Mouse (Mus musculus): ENCODE measurements around the gene Gm9970. TPM values are rescaled to one million over a fixed set of nuclear protein-coding genes. Genes with fewer than 3 reads are reported as not detected.
A peak's percentile ranks its signal among the peaks of the same experiment; 100 is the strongest.
"Not testable (repeated sequence)": the region's sequence is repeated elsewhere in the genome, so short reads cannot be mapped to it uniquely, and the experiment has no call there.

Gm9970 gene
- polyA plus RNA-seq, 1 experiment from 2014 or later: 0.37 TPM

DNA sequence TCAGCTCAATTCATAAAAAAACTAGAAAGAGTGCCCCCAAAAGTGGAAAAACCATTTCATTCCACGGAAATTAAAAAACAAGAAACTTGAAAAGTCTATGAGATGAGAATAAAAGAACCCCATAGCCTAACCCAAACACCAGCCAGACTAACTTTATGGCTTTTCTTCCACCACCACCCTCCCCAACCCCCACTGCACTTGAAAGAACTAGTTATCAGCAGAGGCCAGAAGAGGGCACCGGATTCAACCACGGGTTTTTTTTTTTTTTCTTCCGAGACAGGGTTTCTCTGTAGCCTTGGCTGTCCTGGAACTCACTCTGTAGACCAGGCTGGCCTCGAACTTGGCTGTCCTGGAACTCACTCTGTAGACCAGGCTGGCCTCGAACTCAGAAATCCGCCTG lies 22.7 kb downstream of the Gm9970 start:
- WGBS: 48% methylated on average over 6 of the region's 7 CpGs
- H3K27ac ChIP-seq (ENCODE audit: low read depth): no peak overlapping the region
- ATAC-seq (ENCODE audit: insufficient read depth): no peak

DNA sequence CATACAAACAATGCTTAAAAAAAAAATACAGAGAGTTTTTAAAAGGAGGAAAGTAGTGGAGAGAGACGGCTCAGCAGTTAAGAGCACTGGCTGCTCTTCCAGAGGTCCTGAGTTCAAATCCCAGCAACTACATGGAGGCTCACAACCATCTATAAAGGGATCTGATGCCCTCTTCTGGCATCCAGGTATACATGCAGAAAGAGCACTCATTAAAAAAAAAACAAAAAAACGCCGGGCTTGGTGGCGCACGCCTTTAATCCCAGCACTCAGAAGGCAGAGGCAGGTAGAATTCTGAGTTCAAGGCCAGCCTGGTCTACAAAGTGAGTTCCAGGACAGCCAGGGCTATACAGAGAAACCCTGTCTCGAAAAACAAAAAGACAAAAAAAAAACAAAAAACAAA lies 24.5 kb downstream of the Gm9970 start:
- not testable (repeated sequence) for H3K27me3 ChIP-seq (ENCODE audit: insufficient read depth, low read length); H3K4me3 ChIP-seq (ENCODE audit: low read depth, low read length); DNase-seq; H3K27ac ChIP-seq (ENCODE audit: low read depth); H3K36me3 ChIP-seq (ENCODE audit: insufficient read depth); ATAC-seq (ENCODE audit: insufficient read depth); H3K4me2 ChIP-seq; H3K9me3 ChIP-seq (ENCODE audit: low read depth, low read length); H3K4me1 ChIP-seq (ENCODE audit: insufficient read depth); H3K9ac ChIP-seq
- 91% methylated on average over 6 of the region's 6 CpGs for WGBS

More for the DNA sequence above, 22.7 kb downstream of the Gm9970 start:
- Histone ChIP-seq H3K4me1 (ENCODE audit: insufficient read depth) (peaks cover 4% of the 10 kb centered on the region; the same call in 1 of the 2 replicates), H3K9ac (no peak overlapping the region), H3K36me3 (ENCODE audit: insufficient read depth) (no peaks in the 10 kb centered on the region), H3K27me3 (ENCODE audit: insufficient read depth, low read length) (no peaks in the 10 kb centered on the region), H3K4me2 (peak overlapping the region; percentile 64; the same call in 1 of the 2 replicates), H3K4me3 (ENCODE audit: low read depth, low read length) (no peak overlapping the region), H3K9me3 (ENCODE audit: low read depth, low read length) (no peaks in the 10 kb centered on the region)
- DNase-seq: no peak
- no peak for TF ChIP-seq CTCF (IDR thresholded peaks at IDR 0.05; ENCODE audit: low read depth)

DNA sequence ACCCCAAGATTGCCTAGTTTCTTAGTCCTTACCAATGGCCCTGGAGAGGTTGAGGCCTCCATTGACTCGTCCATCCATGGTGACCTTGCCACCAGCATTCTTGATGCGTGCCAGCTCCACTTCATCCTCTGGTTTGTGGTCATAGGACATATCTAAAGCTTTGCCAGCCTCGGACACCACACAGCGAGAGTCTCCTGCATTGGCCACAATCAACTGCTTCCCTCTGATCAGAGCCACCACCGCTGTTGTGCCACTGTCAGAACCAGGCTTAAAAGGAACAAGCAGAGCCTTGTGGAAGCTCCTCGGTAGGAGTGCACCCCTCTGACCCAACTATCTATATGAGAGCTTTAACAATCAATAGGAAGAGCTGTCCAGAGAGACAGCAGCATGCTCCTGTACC lies 36.6 kb downstream of the Gm9970 start:
- H3K4me2 ChIP-seq: no peak overlapping the region
- TF ChIP-seq CTCF (IDR thresholded peaks at IDR 0.05; ENCODE audit: low read depth): no peak
- ATAC-seq (ENCODE audit: insufficient read depth): no peak
- H3K27me3 ChIP-seq (ENCODE audit: insufficient read depth, low read length): no peaks in the 10 kb centered on the region
- H3K4me3 ChIP-seq (ENCODE audit: low read depth, low read length): no peak overlapping the region
- H3K36me3 ChIP-seq (ENCODE audit: insufficient read depth): peaks cover 76% of the 10 kb centered on the region
- peaks cover 4% of the 10 kb centered on the region; the same call in 1 of the 2 replicates for H3K4me1 ChIP-seq (ENCODE audit: insufficient read depth)
- no peak for DNase-seq
- H3K27ac ChIP-seq (ENCODE audit: low read depth): no peak overlapping the region
- 96% methylated on average over 6 of the region's 6 CpGs for WGBS
- H3K9me3 ChIP-seq (ENCODE audit: low read depth, low read length): peaks cover 6% of the 10 kb centered on the region; the same call in 1 of the 2 replicates
- H3K9ac ChIP-seq: no peak overlapping the region

DNA sequence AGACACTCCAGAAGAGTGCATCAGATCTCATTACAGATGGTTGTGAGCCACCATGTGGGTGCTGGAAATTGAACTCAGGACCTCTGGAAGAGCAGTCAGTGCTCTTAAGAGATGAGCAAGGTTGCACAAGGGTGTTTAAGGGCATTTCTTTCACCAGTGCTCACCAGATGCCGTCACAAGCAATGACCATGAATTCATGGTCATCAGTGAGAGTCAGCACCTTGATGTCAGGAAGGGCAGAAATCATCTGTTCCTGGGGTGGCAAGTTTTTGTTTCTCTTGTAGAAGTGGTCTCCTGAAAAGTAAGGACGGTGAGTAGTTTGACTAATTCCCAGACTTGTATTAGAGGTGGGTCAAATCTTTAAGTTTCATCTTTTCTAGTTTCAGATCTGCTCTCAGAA lies 37.2 kb downstream of the Gm9970 start:
- WGBS: 88% methylated on average over 2 of the region's 2 CpGs

DNA sequence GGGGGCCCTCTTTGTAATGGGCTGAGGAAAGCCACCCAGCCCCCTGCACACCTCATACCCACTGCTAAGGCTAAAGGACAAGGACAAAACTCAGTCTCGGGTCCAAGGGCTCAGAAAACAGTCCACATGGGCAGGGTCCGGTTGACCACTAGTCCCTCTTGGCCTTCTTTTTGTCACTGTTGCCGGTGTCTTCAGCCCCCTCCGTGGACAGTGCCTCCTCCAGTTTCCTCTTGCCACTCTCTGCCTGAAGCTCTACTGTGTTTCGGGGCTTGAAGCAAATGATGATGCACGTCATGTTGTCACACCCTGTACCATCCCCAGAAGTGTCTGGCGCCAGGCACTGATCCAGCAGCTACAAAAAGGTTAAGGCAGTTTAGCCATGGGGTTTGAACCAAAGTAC lies 38.1 kb downstream of the Gm9970 start:
- Histone ChIP-seq H3K27me3 (ENCODE audit: insufficient read depth, low read length) (no peaks in the 10 kb centered on the region), H3K27ac (ENCODE audit: low read depth) (peak overlapping the region; percentile 55), H3K9me3 (ENCODE audit: low read depth, low read length) (peaks cover 6% of the 10 kb centered on the region; the same call in 1 of the 2 replicates), H3K4me1 (ENCODE audit: insufficient read depth) (peaks cover 4% of the 10 kb centered on the region; the same call in 1 of the 2 replicates), H3K9ac (peak overlapping the region; percentile 42), H3K4me2 (peak overlapping the region; percentile 63), H3K36me3 (ENCODE audit: insufficient read depth) (peaks cover 82% of the 10 kb centered on the region), H3K4me3 (ENCODE audit: low read depth, low read length) (peak overlapping the region; percentile 83)
- no peak for TF ChIP-seq CTCF (IDR thresholded peaks at IDR 0.05; ENCODE audit: low read depth)
- ATAC-seq (ENCODE audit: insufficient read depth) (no peak), DNase-seq (no peak)
- WGBS: 84% methylated on average over 7 of the region's 7 CpGs

More for the DNA sequence above, 37.2 kb downstream of the Gm9970 start:
- DNase-seq (no peak), ATAC-seq (ENCODE audit: insufficient read depth) (no peak)
- Histone ChIP-seq H3K4me1 (ENCODE audit: insufficient read depth) (peaks cover 4% of the 10 kb centered on the region; the same call in 1 of the 2 replicates), H3K4me3 (ENCODE audit: low read depth, low read length) (no peak overlapping the region), H3K4me2 (no peak overlapping the region), H3K9me3 (ENCODE audit: low read depth, low read length) (peaks cover 6% of the 10 kb centered on the region; the same call in 1 of the 2 replicates), H3K9ac (no peak overlapping the region), H3K36me3 (ENCODE audit: insufficient read depth) (peaks cover 82% of the 10 kb centered on the region), H3K27me3 (ENCODE audit: insufficient read depth, low read length) (no peaks in the 10 kb centered on the region), H3K27ac (ENCODE audit: low read depth) (no peak overlapping the region)
- TF ChIP-seq CTCF (IDR thresholded peaks at IDR 0.05; ENCODE audit: low read depth): no peak

DNA sequence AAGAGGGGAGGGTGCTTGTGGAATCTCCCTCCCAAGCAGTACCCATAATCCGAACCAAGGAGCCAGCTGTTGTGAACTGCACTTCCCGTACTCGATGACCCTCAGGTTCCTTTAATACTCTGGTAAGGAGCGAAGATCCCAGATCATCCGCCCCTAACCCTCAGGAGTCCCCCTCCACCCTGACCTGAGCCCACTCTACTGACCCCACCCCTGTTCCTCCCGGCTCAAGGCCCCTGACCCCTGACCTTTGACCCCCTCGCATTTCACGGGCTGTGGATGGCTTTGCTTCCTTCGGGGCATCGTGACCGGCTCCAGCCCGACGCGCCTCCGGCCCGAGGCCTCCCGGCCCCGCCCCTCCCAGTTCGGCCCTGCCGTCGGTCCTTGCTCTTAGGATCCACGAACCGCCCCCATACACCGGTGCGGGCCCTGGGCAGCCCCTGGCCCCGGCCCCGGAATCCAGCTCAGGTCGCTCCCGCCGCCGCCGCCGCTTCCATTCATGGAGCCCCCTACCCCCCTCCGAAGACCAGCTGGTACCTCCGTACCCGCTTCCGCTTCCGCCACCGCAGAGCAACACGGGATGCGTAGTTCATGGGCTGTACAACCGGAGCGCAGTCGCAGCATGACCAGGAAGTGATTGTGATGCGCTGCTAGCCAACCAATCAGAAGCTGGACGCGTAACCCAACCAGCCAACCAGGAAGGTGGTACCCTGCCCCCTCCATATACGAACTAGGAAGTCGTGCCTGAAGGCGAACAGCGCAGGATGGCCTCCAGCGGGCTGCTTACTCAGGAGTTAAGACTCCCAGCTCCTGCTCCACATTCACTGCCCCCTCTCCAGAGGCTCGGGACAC lies 39.1 kb downstream of the Gm9970 start, which contains the start of gene Zfp513:
Gene Zfp513 (minus strand): TSS at position 562 of the 849 bp plus-strand sequence.
- peaks cover 83% of the 10 kb centered on the region for H3K36me3 ChIP-seq (ENCODE audit: insufficient read depth)
- ATAC-seq (ENCODE audit: insufficient read depth) (peak; percentile 98), DNase-seq (peak; percentile 98)
- H3K9me3 ChIP-seq (ENCODE audit: low read depth, low read length): peaks cover 6% of the 10 kb centered on the region; the same call in 1 of the 2 replicates
- peak within 1 kb of the TSS; percentile 90 for H3K4me2 ChIP-seq
- WGBS: under 1% methylated on average over 53 of the region's 53 CpGs
- peak within 1 kb of the TSS; percentile 83 for H3K4me3 ChIP-seq (ENCODE audit: low read depth, low read length)
- peak within 1 kb of the TSS; percentile 83 for H3K9ac ChIP-seq
- peaks cover 4% of the 10 kb centered on the region; the same call in 1 of the 2 replicates for H3K4me1 ChIP-seq (ENCODE audit: insufficient read depth)
- H3K27ac ChIP-seq (ENCODE audit: low read depth): peak within 1 kb of the TSS; percentile 65
- TF ChIP-seq CTCF (IDR thresholded peaks at IDR 0.05; ENCODE audit: low read depth): no peak
- no peaks in the 10 kb centered on the region for H3K27me3 ChIP-seq (ENCODE audit: insufficient read depth, low read length)
